Mouse (Mus musculus): Measurements from ENCODE around the gene Padi1. TPM values are rescaled to one million over a fixed set of nuclear protein-coding genes. Genes with fewer than 3 reads are reported as not detected.
A peak's percentile ranks its signal among the peaks of the same experiment; 100 is the strongest.

Padi1 gene
- 0.13 TPM in 2 replicates for polyA plus RNA-seq (2012; rRNA removed)

GRCm38 (mm10) chr4:140845666-140846065, at the start of gene Padi1:
Gene Padi1, minus strand, starts transcription at chr4:140845778.
- DNase-seq (ENCODE audit: low read depth in 1 of 2, low spot score in 2 of 2) = no peak
- H3K27me3 ChIP-seq (ENCODE audit: control insufficient read depth, insufficient read depth, low read length) = no peaks in the 10 kb centered on the region
- no peak within 1 kb of the TSS for H3K27ac ChIP-seq (ENCODE audit: insufficient read depth, low read length)
- H3K4me3 ChIP-seq (ENCODE audit: extremely low read depth, insufficient read depth, insufficient read length) = no peak within 1 kb of the TSS
- no peaks in the 10 kb centered on the region for H3K4me1 ChIP-seq (ENCODE audit: control insufficient read depth, insufficient read depth, insufficient read length)
- no peak for TF ChIP-seq POLR2A (IDR thresholded peaks at IDR 0.05; ENCODE audit: low read depth, low read length)
- no peak for TF ChIP-seq CTCF (IDR thresholded peaks at IDR 0.05; ENCODE audit: extremely low read depth, insufficient read depth, insufficient read length, insufficient replicate concordance)
- H3K36me3 ChIP-seq (ENCODE audit: control insufficient read depth, insufficient read depth, low read length) = no peaks in the 10 kb centered on the region
- WGBS = 54% methylated on average over 6 of the region's 6 CpGs

- H3K36me3 ChIP-seq (ENCODE audit: control insufficient read depth, insufficient read depth, low read length) = no peaks in the 10 kb centered on the region
- DNase-seq (ENCODE audit: low read depth in 1 of 2, low spot score in 2 of 2) = peak in 1 of 2 experiments; percentile 0
- no peak overlapping the region for H3K4me3 ChIP-seq (ENCODE audit: extremely low read depth, insufficient read depth, insufficient read length)
- H3K27me3 ChIP-seq (ENCODE audit: control insufficient read depth, insufficient read depth, low read length) = no peaks in the 10 kb centered on the region
- H3K4me1 ChIP-seq (ENCODE audit: control insufficient read depth, insufficient read depth, insufficient read length) = no peaks in the 10 kb centered on the region
- no peak overlapping the region for H3K27ac ChIP-seq (ENCODE audit: insufficient read depth, low read length)
- 88% methylated on average over 1 of the region's 1 CpGs for WGBS
- no peak for TF ChIP-seq CTCF (IDR thresholded peaks at IDR 0.05; ENCODE audit: extremely low read depth, insufficient read depth, insufficient read length, insufficient replicate concordance)
- TF ChIP-seq POLR2A (IDR thresholded peaks at IDR 0.05; ENCODE audit: low read depth, low read length) = no peak
Observed at GRCm38 (mm10) chr4:140892163-140892530, 46.6 kb upstream of the Padi1 start.

GRCm38 (mm10) chr4:140891525-140892162, 46.1 kb upstream of the Padi1 start:
- peak in 1 of 2 experiments; percentile 0 for DNase-seq (ENCODE audit: low read depth in 1 of 2, low spot score in 2 of 2)
- WGBS = 89% methylated on average over 14 of the region's 14 CpGs

GRCm38 (mm10) chr4:140883852-140884251, 38.3 kb upstream of the Padi1 start:
- H3K27me3 ChIP-seq (ENCODE audit: control insufficient read depth, insufficient read depth, low read length) = no peaks in the 10 kb centered on the region
- no peak overlapping the region for H3K4me3 ChIP-seq (ENCODE audit: extremely low read depth, insufficient read depth, insufficient read length)
- no peak for DNase-seq (ENCODE audit: low read depth in 1 of 2, low spot score in 2 of 2)
- no peak for TF ChIP-seq POLR2A (IDR thresholded peaks at IDR 0.05; ENCODE audit: low read depth, low read length)
- no peak for TF ChIP-seq CTCF (IDR thresholded peaks at IDR 0.05; ENCODE audit: extremely low read depth, insufficient read depth, insufficient read length, insufficient replicate concordance)
- no peak overlapping the region for H3K27ac ChIP-seq (ENCODE audit: insufficient read depth, low read length)
- no peaks in the 10 kb centered on the region for H3K4me1 ChIP-seq (ENCODE audit: control insufficient read depth, insufficient read depth, insufficient read length)
- no peaks in the 10 kb centered on the region for H3K36me3 ChIP-seq (ENCODE audit: control insufficient read depth, insufficient read depth, low read length)
- 86% methylated on average over 4 of the region's 4 CpGs for WGBS

More at GRCm38 (mm10) chr4:140891525-140892162, 46.1 kb upstream of the Padi1 start:
- no peak overlapping the region for H3K27ac ChIP-seq (ENCODE audit: insufficient read depth, low read length)
- TF ChIP-seq POLR2A (IDR thresholded peaks at IDR 0.05; ENCODE audit: low read depth, low read length) (no peak), CTCF (IDR thresholded peaks at IDR 0.05; ENCODE audit: extremely low read depth, insufficient read depth, insufficient read length, insufficient replicate concordance) (no peak)
- H3K4me1 ChIP-seq (ENCODE audit: control insufficient read depth, insufficient read depth, insufficient read length) = no peaks in the 10 kb centered on the region
- H3K36me3 ChIP-seq (ENCODE audit: control insufficient read depth, insufficient read depth, low read length) = no peaks in the 10 kb centered on the region
- no peak overlapping the region for H3K4me3 ChIP-seq (ENCODE audit: extremely low read depth, insufficient read depth, insufficient read length)
- no peaks in the 10 kb centered on the region for H3K27me3 ChIP-seq (ENCODE audit: control insufficient read depth, insufficient read depth, low read length)

- no peak for DNase-seq (ENCODE audit: low read depth in 1 of 2, low spot score in 2 of 2)
- WGBS = 96% methylated on average over 3 of the region's 3 CpGs
- Histone ChIP-seq H3K4me3 (ENCODE audit: extremely low read depth, insufficient read depth, insufficient read length) (no peak overlapping the region), H3K36me3 (ENCODE audit: control insufficient read depth, insufficient read depth, low read length) (no peaks in the 10 kb centered on the region), H3K4me1 (ENCODE audit: control insufficient read depth, insufficient read depth, insufficient read length) (no peaks in the 10 kb centered on the region), H3K27me3 (ENCODE audit: control insufficient read depth, insufficient read depth, low read length) (no peaks in the 10 kb centered on the region), H3K27ac (ENCODE audit: insufficient read depth, low read length) (no peak overlapping the region)
- no peak for TF ChIP-seq CTCF (IDR thresholded peaks at IDR 0.05; ENCODE audit: extremely low read depth, insufficient read depth, insufficient read length, insufficient replicate concordance)
- no peak for TF ChIP-seq POLR2A (IDR thresholded peaks at IDR 0.05; ENCODE audit: low read depth, low read length)
Observed at GRCm38 (mm10) chr4:140882981-140883380, 37.4 kb upstream of the Padi1 start.

GRCm38 (mm10) chr4:140882365-140882764, 36.8 kb upstream of the Padi1 start:
- no peak for TF ChIP-seq POLR2A (IDR thresholded peaks at IDR 0.05; ENCODE audit: low read depth, low read length)
- TF ChIP-seq CTCF (IDR thresholded peaks at IDR 0.05; ENCODE audit: extremely low read depth, insufficient read depth, insufficient read length, insufficient replicate concordance) = no peak
- Histone ChIP-seq H3K36me3 (ENCODE audit: control insufficient read depth, insufficient read depth, low read length) (no peaks in the 10 kb centered on the region), H3K27me3 (ENCODE audit: control insufficient read depth, insufficient read depth, low read length) (no peaks in the 10 kb centered on the region), H3K4me1 (ENCODE audit: control insufficient read depth, insufficient read depth, insufficient read length) (no peaks in the 10 kb centered on the region), H3K27ac (ENCODE audit: insufficient read depth, low read length) (no peak overlapping the region), H3K4me3 (ENCODE audit: extremely low read depth, insufficient read depth, insufficient read length) (no peak overlapping the region)
- DNase-seq (ENCODE audit: low read depth in 1 of 2, low spot score in 2 of 2) = no peak
- 76% methylated on average over 4 of the region's 4 CpGs for WGBS

- no peak for DNase-seq (ENCODE audit: low read depth in 1 of 2, low spot score in 2 of 2)
- no peaks in the 10 kb centered on the region for H3K36me3 ChIP-seq (ENCODE audit: control insufficient read depth, insufficient read depth, low read length)
- no peak overlapping the region for H3K27ac ChIP-seq (ENCODE audit: insufficient read depth, low read length)
- H3K4me1 ChIP-seq (ENCODE audit: control insufficient read depth, insufficient read depth, insufficient read length) = no peaks in the 10 kb centered on the region
- H3K27me3 ChIP-seq (ENCODE audit: control insufficient read depth, insufficient read depth, low read length) = no peaks in the 10 kb centered on the region
- no peak for TF ChIP-seq POLR2A (IDR thresholded peaks at IDR 0.05; ENCODE audit: low read depth, low read length)
- TF ChIP-seq CTCF (IDR thresholded peaks at IDR 0.05; ENCODE audit: extremely low read depth, insufficient read depth, insufficient read length, insufficient replicate concordance) = no peak
- WGBS = 96% methylated on average over 13 of the region's 13 CpGs
- no peak overlapping the region for H3K4me3 ChIP-seq (ENCODE audit: extremely low read depth, insufficient read depth, insufficient read length)
Observed at GRCm38 (mm10) chr4:140881771-140882170, 36.2 kb upstream of the Padi1 start.

Measured in spleen, adult 2 months (tissue).